Mouse (Mus musculus) adrenal gland, adult 2 months (tissue): ENCODE measurements at regions not wholly inside any gene's neighbourhood (a gene's known extent, or its start where the extent isn't known, plus 50 kb on each side); places are given as distances from the start of the nearest gene placed in this dataset.
A peak's percentile ranks its signal among the peaks of the same experiment; 100 is the strongest.

Experiments used
- DNase-seq: peaks from one replicate; pipeline ENCODE4 v3.0.0; 2021

GRCm38 (mm10) chr9:30521556-30522240, 94.8 kb downstream of the Snx19 start:
- DNase-seq, result no peak

- peak; percentile 42 for DNase-seq
Measured at GRCm38 (mm10) chr9:30520853-30521439, 94.0 kb downstream of the Snx19 start.

- DNase-seq, result no peak
Measured at GRCm38 (mm10) chr9:30520116-30520515, 93.2 kb downstream of the Snx19 start.

GRCm38 (mm10) chr9:30519231-30519630, 92.3 kb downstream of the Snx19 start:
- DNase-seq, result no peak
